Mouse (Mus musculus) layer of hippocampus, adult 18-20 months (tissue): Measurements from ENCODE around the gene Cxcl16. TPM values are rescaled to one million over a fixed set of nuclear protein-coding genes. Genes with fewer than 3 reads are reported as not detected.
A peak's percentile ranks its signal among the peaks of the same experiment; 100 is the strongest.
"Not testable (repeated sequence)": the region's sequence is repeated elsewhere in the genome, so short reads cannot be mapped to it uniquely, and the experiment has no call there.

ENCODE experiments used
- DNase-seq, 2 experiments: peaks; one replicate each; pipeline ENCODE4 v3.0.0; 2022; ENCODE audit warnings: low spot score in 2 of 2
- total RNA-seq, 2 experiments: library from RNA; stranded (reverse); gene quantifications; 2 replicates each; pipeline ENCODE4 v1.2.3; 2021

Gene Cxcl16
- total RNA-seq, 2 experiments from 2014 or later = 0.82 to 1.3 TPM

DNA sequence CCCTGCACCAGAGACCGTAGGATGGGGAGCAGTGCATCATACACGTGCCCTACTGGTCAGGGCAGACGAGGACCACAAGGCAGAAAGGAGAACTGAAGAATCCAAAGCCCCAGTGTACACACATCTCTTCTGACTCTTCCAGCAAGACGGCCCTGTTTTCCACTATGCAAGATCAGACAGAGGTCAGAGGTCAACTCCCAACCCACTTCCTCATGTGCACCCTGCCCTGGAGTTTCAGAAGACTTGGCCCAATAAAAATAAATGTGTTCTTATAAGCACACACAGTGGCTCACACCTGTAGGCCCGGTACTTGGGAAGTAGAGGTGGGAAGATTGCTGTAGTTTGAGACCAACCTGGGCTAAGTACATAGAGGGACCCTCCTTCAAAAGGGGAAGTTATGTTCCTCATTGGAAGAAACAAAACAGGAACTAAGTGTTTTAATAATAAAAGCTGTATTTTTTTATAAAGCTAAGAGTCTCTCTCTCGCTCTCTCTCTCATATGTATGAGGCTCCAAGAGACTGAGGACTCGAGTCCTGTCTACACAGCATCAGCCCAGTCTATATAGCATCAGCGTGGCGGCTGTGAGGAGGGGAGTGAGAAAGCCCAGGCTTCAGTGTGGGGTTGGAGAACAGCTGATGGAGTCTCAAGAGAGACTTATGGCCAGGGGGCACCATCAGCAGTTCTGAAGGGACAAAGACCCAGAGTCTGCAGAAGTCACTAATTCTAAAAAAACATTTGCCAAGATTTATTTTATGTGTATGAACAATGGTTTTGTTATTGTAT lies 6.3 kb downstream of the Cxcl16 start:
- DNase-seq = no peak

- DNase-seq = peak; percentile 89 to 96
Measured at GRCm38 (mm10) chr11:70451797-70452498, 7.8 kb downstream of the Cxcl16 start, which contains the start of gene Med11. Med11 (plus strand) TSS chr11:70451919.

- DNase-seq = no peak
Measured at GRCm38 (mm10) chr11:70450926-70451325, 8.9 kb downstream of the Cxcl16 start.

DNA sequence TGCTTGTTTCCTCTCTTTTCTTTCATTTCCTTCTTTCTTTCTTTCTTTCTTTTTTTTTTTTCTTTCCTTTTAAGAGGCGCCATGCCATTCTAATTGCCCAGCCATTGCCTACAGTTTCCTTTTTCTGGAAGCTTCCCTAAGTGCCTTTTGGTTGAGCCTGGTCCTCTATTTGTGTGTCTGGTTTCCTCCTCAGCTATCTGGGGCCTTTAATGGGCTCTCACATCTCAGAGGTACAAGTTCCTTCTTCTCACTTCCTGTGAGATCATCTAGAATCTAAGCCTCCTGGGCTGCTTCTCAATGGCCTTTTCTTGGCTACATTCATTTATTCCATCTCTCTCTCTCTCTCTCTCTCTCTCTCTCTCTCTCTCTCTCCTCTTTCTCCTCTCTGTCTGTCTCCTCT lies 12.4 kb downstream of the Cxcl16 start:
- no peak for DNase-seq

DNA sequence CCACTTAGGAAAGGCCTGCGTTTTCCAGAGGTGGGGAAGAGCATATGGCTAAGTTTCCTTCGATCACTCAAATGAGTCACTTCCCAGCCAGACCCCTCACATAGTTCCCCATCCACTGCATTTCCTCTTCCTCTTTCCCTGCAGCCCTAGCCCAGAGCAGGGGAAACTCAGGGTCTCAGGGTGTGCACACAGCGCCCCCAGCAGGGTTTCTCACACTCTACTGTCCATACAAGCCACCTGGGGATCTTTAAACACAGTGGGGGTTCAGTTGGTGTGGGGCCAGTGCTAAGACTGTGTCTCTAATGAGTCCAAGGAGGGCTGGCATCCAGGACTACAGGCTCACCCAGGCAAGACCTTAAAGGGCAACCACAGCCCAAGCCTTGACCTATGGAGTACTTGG lies 13.0 kb downstream of the Cxcl16 start:
- DNase-seq = no peak

DNA sequence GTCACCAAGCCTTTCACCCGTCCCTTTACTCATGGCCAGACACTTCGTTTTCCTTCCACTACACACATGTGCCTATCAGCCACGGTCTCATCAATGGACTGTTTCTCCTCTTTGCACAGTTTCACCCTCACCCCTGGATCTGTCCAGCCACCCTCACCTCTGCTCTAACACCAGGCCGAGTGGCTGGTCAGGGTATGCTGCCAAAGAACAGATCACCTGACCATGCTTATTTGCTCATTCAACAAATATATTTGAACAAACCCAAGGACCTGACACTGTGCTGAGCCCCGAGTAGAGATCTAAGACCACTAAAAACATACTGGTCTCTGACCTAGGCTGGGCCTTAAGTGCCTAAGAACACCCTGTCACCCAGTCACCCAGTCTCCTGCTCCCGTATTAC lies 15.1 kb downstream of the Cxcl16 start:
- DNase-seq = no peak

DNA sequence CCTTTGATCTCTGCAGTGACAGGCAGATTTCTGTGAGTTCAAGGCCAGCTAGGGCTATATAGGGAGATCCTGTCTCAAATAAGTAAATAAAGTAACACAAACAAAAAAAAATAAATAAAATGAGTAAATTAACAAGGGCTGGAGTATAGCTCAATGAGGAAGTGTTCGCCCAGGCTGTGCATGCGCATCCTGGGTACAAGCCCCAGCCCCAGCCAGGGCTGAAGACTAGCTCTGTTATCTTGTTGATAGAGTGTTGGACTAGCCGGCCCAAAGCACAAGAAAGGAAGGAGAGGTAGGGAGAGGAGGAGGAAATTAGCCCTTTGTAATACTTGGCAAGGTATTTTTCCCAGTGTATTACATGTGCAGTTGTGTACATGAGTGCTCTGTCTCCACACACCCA lies 15.8 kb downstream of the Cxcl16 start:
- DNase-seq = no peak

- no peak for DNase-seq
Measured at GRCm38 (mm10) chr11:70441882-70442281, 17.9 kb downstream of the Cxcl16 start.

DNA sequence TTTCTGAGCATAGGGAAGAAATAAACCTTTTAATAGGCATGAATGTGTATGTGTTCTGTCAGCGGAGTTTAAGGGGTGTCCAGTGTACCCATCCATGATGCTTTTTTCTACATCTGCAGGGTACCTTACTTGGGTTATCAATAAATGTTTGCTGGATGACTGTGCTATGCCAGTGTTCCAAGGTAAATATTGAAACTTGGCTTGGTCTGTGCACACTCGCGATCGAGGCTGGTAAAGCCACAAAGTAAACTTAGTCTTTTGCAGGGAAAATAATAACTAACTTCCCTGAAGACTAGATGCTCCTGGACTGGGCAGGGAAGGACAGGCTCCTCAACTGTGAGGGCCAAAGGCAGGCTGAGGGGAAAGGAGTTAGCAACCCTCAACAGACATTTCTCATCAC lies 19.1 kb downstream of the Cxcl16 start:
- no peak for DNase-seq

DNA sequence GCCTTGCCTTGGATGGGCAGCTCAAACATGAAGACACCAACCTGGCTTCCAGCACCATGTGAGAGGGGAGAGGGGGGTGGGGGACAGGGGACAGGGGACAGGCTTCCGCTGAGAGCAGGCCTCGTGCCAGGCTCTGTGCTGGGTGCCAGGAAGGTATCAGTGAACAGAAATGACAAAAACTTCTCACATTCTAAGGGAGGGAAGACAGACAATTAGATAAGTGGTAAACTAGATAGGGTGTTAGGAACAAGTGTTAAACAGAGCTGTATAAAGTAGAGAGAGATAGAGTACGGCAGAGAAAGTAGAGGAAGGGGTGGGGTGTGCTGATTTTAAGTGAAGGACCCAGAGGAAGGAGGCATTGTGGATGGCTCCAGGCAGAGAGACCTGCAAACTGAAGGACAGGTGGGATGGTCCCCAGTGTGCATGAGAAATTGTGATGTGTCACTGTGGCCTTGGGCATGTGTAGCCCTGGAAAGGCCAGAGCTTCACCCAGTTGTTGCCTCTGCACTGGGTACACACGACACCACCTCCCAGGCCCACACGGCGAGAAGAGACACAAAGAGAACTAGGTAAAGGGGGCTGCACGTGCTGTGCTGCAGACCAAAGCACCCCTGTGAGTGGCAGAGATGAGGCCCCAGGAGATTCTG lies 20.9 kb downstream of the Cxcl16 start:
- DNase-seq = no peak

DNA sequence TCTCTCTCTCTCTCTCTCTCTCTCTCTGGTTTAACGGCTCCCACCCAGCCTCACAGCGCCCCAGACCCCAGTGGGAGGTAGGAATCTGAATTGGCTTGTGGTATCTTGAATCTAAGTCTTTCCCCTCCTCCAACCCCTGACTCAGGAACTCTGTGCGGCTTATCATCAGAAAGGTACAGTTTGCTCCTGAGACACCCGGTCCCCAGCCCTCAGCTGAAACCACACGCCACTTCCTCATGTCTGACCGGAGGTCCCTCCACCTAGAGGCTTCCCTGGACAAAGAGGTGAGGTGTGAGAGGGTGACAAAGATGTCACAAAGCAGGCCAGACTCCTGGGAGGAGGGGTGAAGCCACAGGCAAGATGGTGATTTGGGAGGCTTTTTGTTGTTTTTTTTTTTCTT lies 22.4 kb downstream of the Cxcl16 start:
- no peak for DNase-seq

- no peak for DNase-seq
Measured at GRCm38 (mm10) chr11:70435476-70435875, 24.3 kb downstream of the Cxcl16 start.

DNA sequence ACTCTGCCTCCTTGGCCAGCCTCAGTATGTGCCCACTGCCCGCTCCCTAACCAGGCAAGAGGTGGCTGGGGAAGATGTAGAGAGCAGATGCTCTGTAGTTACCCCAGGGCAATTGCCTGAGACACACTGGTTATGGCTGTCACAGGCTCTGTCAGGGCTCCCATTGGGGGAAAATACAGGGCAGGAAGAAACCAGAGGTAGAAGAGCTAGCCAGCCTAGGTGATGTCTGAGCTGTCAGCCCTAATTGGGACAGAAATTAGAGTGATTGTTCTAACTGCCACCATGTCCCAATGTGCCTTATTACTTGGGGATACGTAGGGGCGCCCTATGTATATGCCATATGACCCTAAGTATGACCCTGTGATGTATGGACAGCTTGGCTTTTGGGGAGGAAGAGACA lies 25.8 kb downstream of the Cxcl16 start:
- DNase-seq = no peak

- no peak for DNase-seq
Measured at GRCm38 (mm10) chr11:70433569-70433943, 26.2 kb downstream of the Cxcl16 start.

GRCm38 (mm10) chr11:70432895-70433568 lies 26.8 kb downstream of the Cxcl16 start:
- peak; percentile 44 to 68 for DNase-seq

GRCm38 (mm10) chr11:70432048-70432894 lies 27.5 kb downstream of the Cxcl16 start, which contains the start of gene Arrb2:
Arrb2 (plus strand) TSS chr11:70432635.
- peak; percentile 99 for DNase-seq

- no peak for DNase-seq
Measured at GRCm38 (mm10) chr11:70431574-70431973, 28.2 kb downstream of the Cxcl16 start.

DNA sequence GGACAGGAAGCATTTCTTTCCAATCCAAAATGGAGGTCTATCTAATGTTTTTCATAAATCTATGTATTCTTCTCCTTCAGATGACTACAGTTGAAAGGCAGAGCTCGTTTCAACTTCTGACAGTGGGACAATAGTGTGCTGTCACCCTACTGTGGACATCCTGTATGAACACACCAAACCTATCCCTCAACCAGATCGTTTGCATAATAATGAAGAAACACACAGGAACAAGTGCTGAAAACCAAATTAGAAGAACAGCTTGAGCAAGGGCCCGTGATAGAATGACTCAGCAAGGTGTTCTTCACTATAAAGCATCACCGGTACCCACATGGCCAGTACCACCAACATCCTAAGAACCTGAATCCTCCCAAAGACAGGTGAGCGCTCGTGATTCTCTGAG lies 33.2 kb downstream of the Cxcl16 start:
- DNase-seq = not testable (repeated sequence)

DNA sequence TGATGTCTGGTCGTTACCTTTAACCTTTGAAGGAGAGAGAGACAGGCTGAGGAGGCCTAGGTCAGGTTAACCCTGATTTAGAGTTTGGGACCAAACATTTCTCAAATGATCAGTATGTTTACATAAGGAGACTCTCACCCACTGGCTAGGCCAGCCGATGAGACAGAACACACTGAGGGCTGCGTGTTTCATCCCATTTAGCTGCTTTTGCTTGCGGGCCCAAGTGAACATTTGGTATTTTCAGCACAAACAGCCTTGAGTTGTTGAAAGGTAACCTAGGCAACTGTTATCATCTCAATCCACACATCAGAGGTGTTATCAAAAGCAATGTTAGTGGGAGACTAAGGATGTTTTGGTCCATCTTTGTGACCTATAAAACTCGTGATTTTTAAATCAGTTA lies 40.3 kb downstream of the Cxcl16 start:
- DNase-seq = peak in 1 of 2 experiments; percentile 57

GRCm38 (mm10) chr11:70418199-70418598 lies 41.6 kb downstream of the Cxcl16 start:
- DNase-seq = no peak

- DNase-seq = peak; percentile 57 to 88
Measured at GRCm38 (mm10) chr11:70413961-70414360, 45.8 kb downstream of the Cxcl16 start.
